11 mouse cellular contexts compared by ENCODE assay signal in genomic region chr13:51136996-51137701, GRCm38 (mm10). TPM values are rescaled to one million over a fixed set of nuclear protein-coding genes. Genes with fewer than 3 reads are reported as not detected.
A peak's percentile ranks its signal among the peaks of the same experiment; 100 is the strongest.
DNase-seq lines count a peak whose midpoint lies in the region; ATAC-seq lines count a peak whose summit lies in the region.
"Had no signal": no experiment of that assay in that cellular context is flagged by ENCODE, and none has a peak within 500 bp of the region (broad histone marks: within the 10 kb centered on the region; RNA-seq: fewer than 3 reads in every experiment).

No protein-coding gene starts in this region.

- H3K4me1 ChIP-seq in liver, embryonic 16.5 days (ENCODE audit: control insufficient read depth, low read depth, low read length), result no peaks in the 10 kb centered on the region; the same call in 1 of the 2 replicates
- H3K4me1 ChIP-seq in liver, embryonic 12.5 days, result peaks cover 8% of the 10 kb centered on the region
- peaks cover 15% of the 10 kb centered on the region for H3K4me1 ChIP-seq in limb, embryonic 12.5 days (replicated peaks)

- H3K9me3 ChIP-seq in liver, embryonic 16.5 days (replicated peaks; ENCODE audit: control insufficient read depth, low read length), result no peaks in the 10 kb centered on the region
- H3K9me3 ChIP-seq in liver, embryonic 12.5 days (replicated peaks), result no peaks in the 10 kb centered on the region
- no peaks in the 10 kb centered on the region for H3K9me3 ChIP-seq in limb, embryonic 12.5 days
- H3K9me3 ChIP-seq: hindbrain, embryonic 12.5 days had no signal

- H3K27ac ChIP-seq in liver, embryonic 16.5 days (ENCODE audit: low read length), result peak overlapping the region; percentile 14; the same call in 1 of the 2 replicates
- no peak overlapping the region for H3K27ac ChIP-seq in liver, embryonic 12.5 days
- peak overlapping the region; percentile 24 for H3K27ac ChIP-seq in limb, embryonic 12.5 days
- H3K27ac ChIP-seq: hindbrain, embryonic 12.5 days; liver, embryonic 14.5 days had no signal

- no peak for ATAC-seq in liver, embryonic 16.5 days (ENCODE audit: low read depth)
- ATAC-seq in liver, embryonic 12.5 days, result no peak
- no peak for ATAC-seq in limb, embryonic 12.5 days (ENCODE audit: insufficient number of reproducible peaks, insufficient read depth, low FRiP score, low TSS enrichment, low read depth)

- H3K4me3 ChIP-seq in liver, embryonic 16.5 days (ENCODE audit: low read depth, low read length), result no peak overlapping the region
- no peak overlapping the region for H3K4me3 ChIP-seq in liver, embryonic 12.5 days
- H3K4me3 ChIP-seq in limb, embryonic 12.5 days (replicated peaks), result no peak overlapping the region
- H3K4me3 ChIP-seq: hindbrain, embryonic 12.5 days had no signal

- H3K27me3 ChIP-seq in liver, embryonic 16.5 days (ENCODE audit: control insufficient read depth, insufficient read depth, low read depth, low read length), result no peaks in the 10 kb centered on the region
- H3K27me3 ChIP-seq in liver, embryonic 12.5 days (replicated peaks), result no peaks in the 10 kb centered on the region
- no peaks in the 10 kb centered on the region for H3K27me3 ChIP-seq in limb, embryonic 12.5 days
- H3K27me3 ChIP-seq: hindbrain, embryonic 12.5 days had no signal

- 68% methylated on average over 2 of the region's 2 CpGs for WGBS in liver, embryonic 16.5 days (ENCODE audit: insufficient replicate concordance)
- 54% methylated on average over 2 of the region's 2 CpGs for WGBS in liver, embryonic 12.5 days (ENCODE audit: insufficient replicate concordance)
- 57% methylated on average over 2 of the region's 2 CpGs for WGBS in limb, embryonic 12.5 days

- DNase-seq in Muller cell, postnatal 12 days (ENCODE audit: inconsistent ontology term), result peak; percentile 22
- DNase-seq in adrenal gland, postnatal 14 days, result peak; percentile 57
- no peak for DNase-seq in urinary bladder, postnatal 4 days (ENCODE audit: low spot score in 2 of 2)
- no peak for DNase-seq in retina, embryonic 14.5 days (ENCODE audit: low spot score)
- DNase-seq: right cerebral cortex, postnatal 4 days had no signal

- H3K9ac ChIP-seq in liver, embryonic 16.5 days (ENCODE audit: low read depth, low read length), result no peak overlapping the region
- no peak overlapping the region for H3K9ac ChIP-seq in liver, embryonic 12.5 days
- H3K9ac ChIP-seq in limb, embryonic 12.5 days (replicated peaks), result no peak overlapping the region
- H3K9ac ChIP-seq: hindbrain, embryonic 12.5 days; liver, embryonic 14.5 days had no signal

- peaks cover 5% of the 10 kb centered on the region; the same call in 1 of the 2 replicates for H3K36me3 ChIP-seq in liver, embryonic 16.5 days (ENCODE audit: control insufficient read depth, insufficient read depth)
- H3K36me3 ChIP-seq in liver, embryonic 12.5 days, result peaks cover 31% of the 10 kb centered on the region
- H3K36me3 ChIP-seq in limb, embryonic 12.5 days, result peaks cover 77% of the 10 kb centered on the region

- no peak overlapping the region for H3K4me2 ChIP-seq in liver, embryonic 16.5 days (ENCODE audit: low read depth, low read length)
- H3K4me2 ChIP-seq in liver, embryonic 12.5 days, result no peak overlapping the region
- H3K4me2 ChIP-seq in limb, embryonic 12.5 days, result no peak overlapping the region
- H3K4me2 ChIP-seq: hindbrain, embryonic 12.5 days had no signal

RNA-seq across cellular contexts. Expression of gene Nxnl2, which starts 33.7 kb away (rescaled TPM):
- 0.07 and 0.19 TPM in 2 replicates for polyA plus RNA-seq in liver, embryonic 16.5 days (2015; fragmentation: Nextera tagmentation; extraction: Ambion mirVana)
- 0.19 and 0.28 TPM in 2 replicates for polyA plus RNA-seq in liver, embryonic 12.5 days (2016; fragmentation: Nextera tagmentation; extraction: Ambion mirVana)
- total RNA-seq in adrenal gland, postnatal 14 days (2021), result 0.56 and 0.64 TPM in 2 replicates
- polyA plus RNA-seq in limb, embryonic 12.5 days (2016; fragmentation: Nextera tagmentation; extraction: Ambion mirVana), result 9.4 and 9.5 TPM in 2 replicates
- total RNA-seq: gastrocnemius, adult 8-10 months had no signal

RNA-seq across cellular contexts. Expression of gene Spin1, which starts 36.5 kb away (rescaled TPM):
- 9.7 and 10.4 TPM in 2 replicates for polyA plus RNA-seq in liver, embryonic 16.5 days (2015; fragmentation: Nextera tagmentation; extraction: Ambion mirVana)
- 18.5 and 19.0 TPM in 2 replicates for polyA plus RNA-seq in liver, embryonic 12.5 days (2016; fragmentation: Nextera tagmentation; extraction: Ambion mirVana)
- total RNA-seq in adrenal gland, postnatal 14 days (2021), result 64.3 and 66.8 TPM in 2 replicates
- 142 and 146 TPM in 2 replicates for polyA plus RNA-seq in limb, embryonic 12.5 days (2016; fragmentation: Nextera tagmentation; extraction: Ambion mirVana)

Comparison
In these comparisons a context has a peak if more than half of its experiments do, and no peak if none do; other contexts are left out.
1. DNase-seq: peak in Muller cell, postnatal 12 days (single experiment) and adrenal gland, postnatal 14 days (single experiment); none in urinary bladder, postnatal 4 days (0 of 2) and retina, embryonic 14.5 days (single experiment).